7 mouse cellular contexts compared by ENCODE assay signal in the genomic region with DNA sequence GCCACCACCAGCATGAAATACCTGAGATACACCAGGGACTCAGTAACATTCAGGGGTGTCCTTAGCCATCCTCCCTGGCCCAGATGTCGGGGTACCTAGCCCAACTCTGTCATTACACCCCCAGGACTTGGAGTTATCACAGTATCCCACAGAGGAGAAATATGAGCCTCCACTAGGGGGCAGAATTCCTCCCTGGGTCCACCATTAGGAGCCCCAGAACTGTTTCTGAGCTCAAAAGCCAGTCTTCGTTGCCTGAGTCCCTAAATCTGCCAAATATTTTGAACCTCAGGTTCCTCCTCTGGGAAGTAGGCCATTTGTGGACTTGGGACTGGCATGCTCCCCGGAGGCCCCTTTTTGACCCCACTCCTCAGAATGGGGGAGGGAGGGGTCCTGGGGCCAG. TPM values are rescaled to one million over a fixed set of nuclear protein-coding genes. Genes with fewer than 3 reads are reported as not detected.
DNase-seq lines count a peak whose midpoint lies in the region; TF ChIP-seq lines count a peak whose summit lies in the region.

No protein-coding gene starts in this region.

- no peak for TF ChIP-seq POLR2A in thymus, adult 2 months (IDR thresholded peaks at IDR 0.05; ENCODE audit: control insufficient read depth, extremely low read depth, insufficient read depth, low read length, poor library complexity)

- H3K27ac ChIP-seq in thymus, adult 2 months (ENCODE audit: control insufficient read depth, insufficient read depth, low read length), result no peak overlapping the region

- intact Hi-C loops in heart, postnatal 10 days (cut with DNase I), result no loop called here

- H3K4me1 ChIP-seq in thymus, adult 2 months (replicated peaks; ENCODE audit: control insufficient read depth, insufficient read depth, low read length), result no peaks in the 10 kb centered on the region

- 47% methylated on average over 3 of the region's 3 CpGs for WGBS in thymus, adult 2 months

- no peak overlapping the region for H3K4me3 ChIP-seq in thymus, adult 2 months (ENCODE audit: control insufficient read depth, insufficient read depth, low read length)

- peak; percentile 31 to 67 for DNase-seq in heart, postnatal 10 days
- DNase-seq in heart, adult 8-10 months (ENCODE audit: low spot score), result no peak
- peak; percentile 43 for DNase-seq in thymus, adult 2 months
- no peak for DNase-seq in thymus, adult 18-20 months
- peak; percentile 65 for DNase-seq in c-Kit-positive CD71-negative TER-119-negative erythroid progenitor cells, embryonic 14.5 days (ENCODE audit: low read depth)
- peak; percentile 52 to 75 for DNase-seq in kidney, postnatal 36 days
- peak; percentile 83 for DNase-seq in retina, embryonic 14.5 days (ENCODE audit: low spot score)

- no peaks in the 10 kb centered on the region for H3K27me3 ChIP-seq in thymus, adult 2 months (ENCODE audit: control insufficient read depth, insufficient read depth, low read length)

- no peak for TF ChIP-seq CTCF in thymus, adult 2 months (IDR thresholded peaks at IDR 0.05; ENCODE audit: borderline replicate concordance, control insufficient read depth, extremely low read depth, insufficient read depth, low read length, poor library complexity)

- H3K36me3 ChIP-seq in thymus, adult 2 months (ENCODE audit: control insufficient read depth, insufficient read depth, low read length), result no peaks in the 10 kb centered on the region

RNA-seq across cellular contexts. Expression of a gene that starts 15.1 kb away (rescaled TPM):
- 10 to 100 TPM; 12.3 to 14.4 TPM for total RNA-seq in heart, postnatal 10 days (2021)
- total RNA-seq in heart, adult 8-10 months (2022), result 1 to 10 TPM; 3.5 to 5.3 (median 4.9) TPM
- 43.8 and 57.8 TPM in 2 replicates for polyA plus RNA-seq in thymus, adult 2 months (2012; rRNA removed)

RNA-seq across cellular contexts. Expression of a gene that starts 15.3 kb away (rescaled TPM):
- total RNA-seq in heart, postnatal 10 days (2021), result 100 to 1,000 TPM; 145 TPM
- 100 to 1,000 TPM; 163 to 218 (median 190) TPM for total RNA-seq in heart, adult 8-10 months (2022)
- 159 and 189 TPM in 2 replicates for polyA plus RNA-seq in thymus, adult 2 months (2012; rRNA removed)

RNA-seq across cellular contexts. Expression of a gene that starts 21.4 kb away (rescaled TPM):
- 1 to 10 TPM; 5.7 to 9.1 TPM for total RNA-seq in heart, postnatal 10 days (2021)
- total RNA-seq in heart, adult 8-10 months (2022), result 1 to 10 TPM; 4.1 to 8.0 (median 7.2) TPM
- polyA plus RNA-seq in thymus, adult 2 months (2012; rRNA removed), result 2.7 and 4.9 TPM in 2 replicates

RNA-seq across cellular contexts. Expression of a gene that starts 36.4 kb away (rescaled TPM):
- total RNA-seq in heart, postnatal 10 days (2021), result 10 to 100 TPM; 34.7 to 35.7 TPM
- total RNA-seq in heart, adult 8-10 months (2022), result 10 to 100 TPM; 19.6 to 26.2 (median 23.4) TPM
- 50.2 and 51.4 TPM in 2 replicates for polyA plus RNA-seq in thymus, adult 2 months (2012; rRNA removed)

Comparison
In these comparisons a context has a peak if more than half of its experiments do, and no peak if none do; other contexts are left out.
1. DNase-seq: peak in heart, postnatal 10 days (2 of 2), thymus, adult 2 months (single experiment), c-Kit-positive CD71-negative TER-119-negative erythroid progenitor cells, embryonic 14.5 days (single experiment), kidney, postnatal 36 days (2 of 2) and retina, embryonic 14.5 days (single experiment); none in heart, adult 8-10 months (single experiment) and thymus, adult 18-20 months (0 of 2).